ENCODE assay signal across 8 mouse cellular contexts in the genomic region with DNA sequence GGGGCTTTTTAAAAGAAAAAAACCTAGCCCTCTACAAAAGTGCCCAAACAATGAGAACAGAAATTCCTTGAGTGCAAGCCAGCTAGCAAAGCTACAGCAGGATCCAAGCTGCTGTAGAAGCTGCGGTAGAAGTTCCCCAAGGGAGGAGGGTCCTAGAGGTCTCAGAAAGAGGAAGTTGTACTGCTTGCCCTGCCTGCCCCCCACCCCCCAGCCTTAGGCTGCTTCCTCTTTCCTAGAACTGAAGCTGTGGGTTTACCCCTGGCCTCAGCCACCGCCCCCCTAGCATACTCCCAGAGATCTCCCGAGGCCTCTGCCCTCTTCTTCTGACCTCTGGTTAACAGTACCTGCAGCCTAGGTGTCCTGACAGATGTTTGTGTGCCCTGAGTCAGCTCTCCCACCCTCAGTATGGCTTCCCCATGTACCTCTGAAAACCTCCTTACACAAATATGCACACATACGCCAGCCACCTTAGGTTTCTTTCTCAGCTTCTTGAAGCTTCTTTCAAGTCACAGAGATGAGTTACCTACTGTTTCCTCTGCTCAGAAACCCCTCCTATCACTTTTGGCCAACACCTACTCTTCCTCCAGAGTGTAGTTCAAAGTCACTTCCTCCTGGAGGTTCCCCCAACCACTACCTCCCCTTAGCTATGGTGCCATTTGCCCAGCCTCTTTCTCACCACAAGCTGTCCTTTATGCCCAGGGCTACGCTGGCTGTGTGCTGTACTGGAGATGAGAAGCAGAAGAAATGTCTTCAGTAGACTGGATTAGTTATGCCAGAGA. TPM values are rescaled to one million over a fixed set of nuclear protein-coding genes. Genes with fewer than 3 reads are reported as not detected.
DNase-seq lines count a peak whose midpoint lies in the region; ATAC-seq and TF ChIP-seq lines count a peak whose summit lies in the region.

No protein-coding gene starts in this region.

- H3K4me1 ChIP-seq in limb, embryonic 10.5 days: peaks cover 95% of the 10 kb centered on the region

- TF ChIP-seq CTCF in gastrocnemius, adult 2 months (IDR thresholded peaks at IDR 0.05): no peak

- WGBS in limb, embryonic 10.5 days: 75% methylated on average over 5 of the region's 5 CpGs

- H3K9me3 ChIP-seq in limb, embryonic 10.5 days (replicated peaks): no peaks in the 10 kb centered on the region

- no peak overlapping the region for H3K4me3 ChIP-seq in gastrocnemius, adult 2 months
- H3K4me3 ChIP-seq in limb, embryonic 10.5 days: no peak overlapping the region

- peaks cover 9% of the 10 kb centered on the region for H3K36me3 ChIP-seq in limb, embryonic 10.5 days

- DNase-seq in gastrocnemius, adult 2 months: peak; percentile 52
- DNase-seq in gastrocnemius, adult 18-20 months (ENCODE audit: low spot score): no peak
- peak; percentile 42 for DNase-seq in brain, adult 2 months (ENCODE audit: low read depth, low spot score)
- DNase-seq in limb, embryonic 10.5 days (ENCODE audit: low spot score): no peak
- DNase-seq in urinary bladder, postnatal 25 days (ENCODE audit: low spot score): no peak
- DNase-seq in embryo, embryonic 10.5 days (ENCODE audit: low spot score): no peak
- DNase-seq in left cerebral cortex, adult 8-10 months (ENCODE audit: low spot score in 2 of 2): no peak

- ATAC-seq in megakaryocyte progenitor cell, adult 5-6 weeks (replicated peaks; ENCODE audit: poor library complexity): peak; percentile 86

- intact Hi-C loops in gastrocnemius, adult 2 months (cut with DNase I): no loop called here

- H3K27me3 ChIP-seq in limb, embryonic 10.5 days (ENCODE audit: low read depth, poor library complexity, severe bottlenecking): no peaks in the 10 kb centered on the region

- peak overlapping the region; percentile 89 for H3K27ac ChIP-seq in gastrocnemius, adult 2 months
- peak overlapping the region; percentile 64 for H3K27ac ChIP-seq in limb, embryonic 10.5 days

RNA-seq across cellular contexts. Expression of gene Relt, which starts 7.3 kb away (rescaled TPM):
- total RNA-seq in gastrocnemius, adult 2 months (2021): 10 to 100 TPM in 1 of 2 experiments, 1 to 10 TPM in 1; 9.5 to 19.8 TPM
- total RNA-seq in gastrocnemius, adult 18-20 months (2021): 10 to 100 TPM; 15.5 to 23.8 TPM
- polyA plus RNA-seq in limb, embryonic 10.5 days (2016; fragmentation: Nextera tagmentation; extraction: Ambion mirVana): 5.9 and 7.9 TPM in 2 replicates
- total RNA-seq in megakaryocyte progenitor cell, adult 5-6 weeks (2015): 8.2 and 9.0 TPM in 2 replicates
- 6.3 and 13.1 TPM in 2 replicates for total RNA-seq in megakaryocyte progenitor cell, adult 5-6 weeks (2017)
- total RNA-seq in left cerebral cortex, adult 8-10 months (2022): 10 to 100 TPM; 16.7 to 18.9 (median 17.8) TPM

Comparison
In these comparisons a context has a peak if more than half of its experiments do, and no peak if none do; other contexts are left out.
1. DNase-seq: peak in gastrocnemius, adult 2 months (single experiment) and brain, adult 2 months (single experiment); none in gastrocnemius, adult 18-20 months (single experiment), limb, embryonic 10.5 days (single experiment), urinary bladder, postnatal 25 days (single experiment), embryo, embryonic 10.5 days (single experiment) and left cerebral cortex, adult 8-10 months (0 of 2).